Mouse (Mus musculus) kidney, adult 18-20 months (tissue): Measurements from ENCODE around the gene Lrrc4c.
A peak's percentile ranks its signal among the peaks of the same experiment; 100 is the strongest.

Experiments used
- DNase-seq: peaks from one replicate; pipeline ENCODE4 v3.0.0; 2021

The Lrrc4c gene

GRCm38 (mm10) chr2:96547171-96547570, 229.2 kb downstream of the Lrrc4c start:
- no peak for DNase-seq

GRCm38 (mm10) chr2:96573755-96574154, 255.8 kb downstream of the Lrrc4c start:
- no peak for DNase-seq

GRCm38 (mm10) chr2:96577701-96578100, 259.7 kb downstream of the Lrrc4c start:
- DNase-seq = no peak

GRCm38 (mm10) chr2:96580136-96580733, 262.3 kb downstream of the Lrrc4c start:
- DNase-seq = no peak

GRCm38 (mm10) chr2:96585665-96586064, 267.7 kb downstream of the Lrrc4c start:
- DNase-seq = peak; percentile 8

- no peak for DNase-seq
These were observed 286.8 kb downstream of the Lrrc4c start for GRCm38 (mm10) chr2:96604801-96605200.

GRCm38 (mm10) chr2:96614121-96614520, 296.2 kb downstream of the Lrrc4c start:
- DNase-seq = no peak

GRCm38 (mm10) chr2:96618691-96619205, 300.8 kb downstream of the Lrrc4c start:
- no peak for DNase-seq

GRCm38 (mm10) chr2:96667113-96667512, 349.1 kb downstream of the Lrrc4c start:
- no peak for DNase-seq

- no peak for DNase-seq
These were observed 363.8 kb downstream of the Lrrc4c start for GRCm38 (mm10) chr2:96681806-96682205.

GRCm38 (mm10) chr2:96685328-96685727, 367.4 kb downstream of the Lrrc4c start:
- no peak for DNase-seq

GRCm38 (mm10) chr2:96705004-96705403, 387.0 kb downstream of the Lrrc4c start:
- no peak for DNase-seq

GRCm38 (mm10) chr2:96707772-96708350, 389.9 kb downstream of the Lrrc4c start:
- no peak for DNase-seq

- DNase-seq = no peak
These were observed 396.6 kb downstream of the Lrrc4c start for GRCm38 (mm10) chr2:96714561-96714960.

GRCm38 (mm10) chr2:96717353-96717752, 399.4 kb downstream of the Lrrc4c start:
- no peak for DNase-seq

GRCm38 (mm10) chr2:96723395-96723794, 405.4 kb downstream of the Lrrc4c start:
- no peak for DNase-seq

- no peak for DNase-seq
These were observed 418.1 kb downstream of the Lrrc4c start for GRCm38 (mm10) chr2:96736081-96736480.

GRCm38 (mm10) chr2:96755066-96755465, 437.1 kb downstream of the Lrrc4c start:
- no peak for DNase-seq

GRCm38 (mm10) chr2:96757701-96758100, 439.7 kb downstream of the Lrrc4c start:
- DNase-seq = no peak

GRCm38 (mm10) chr2:96763538-96763937, 445.6 kb downstream of the Lrrc4c start:
- DNase-seq = no peak

GRCm38 (mm10) chr2:96775376-96775775, 457.4 kb downstream of the Lrrc4c start:
- no peak for DNase-seq

GRCm38 (mm10) chr2:96796681-96797385, 478.9 kb downstream of the Lrrc4c start:
- DNase-seq = no peak

- DNase-seq = no peak
These were observed 532.9 kb downstream of the Lrrc4c start for GRCm38 (mm10) chr2:96850839-96851396.

- no peak for DNase-seq
These were observed 535.8 kb downstream of the Lrrc4c start for GRCm38 (mm10) chr2:96853797-96854196.
